Comparison of ENCODE assay signal across 8 mouse cellular contexts in the genomic region with DNA sequence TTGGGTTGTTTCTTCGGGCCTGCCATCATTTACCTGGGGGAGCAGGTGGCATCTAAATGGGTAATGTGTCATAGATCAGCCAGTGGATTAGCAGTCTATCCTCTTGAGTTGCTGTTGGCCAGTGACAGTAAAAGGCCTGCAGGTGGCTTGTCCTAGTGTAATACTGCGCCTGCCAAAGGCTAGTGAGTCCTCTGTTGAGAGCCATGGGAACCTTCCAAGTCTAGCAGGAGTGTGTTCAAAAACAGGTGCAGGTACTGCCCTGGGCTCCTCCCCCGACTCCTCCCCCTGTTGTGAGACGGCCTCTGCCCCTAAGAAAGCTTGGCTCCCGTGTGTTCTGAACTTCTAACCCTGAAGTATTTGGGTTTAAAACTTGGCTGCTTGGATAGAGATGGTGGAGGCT. TPM values are rescaled to one million over a fixed set of nuclear protein-coding genes. Genes with fewer than 3 reads are reported as not detected.
DNase-seq lines count a peak whose midpoint lies in the region; ATAC-seq and TF ChIP-seq lines count a peak whose summit lies in the region.

No protein-coding gene starts in this region.

- peaks cover 4% of the 10 kb centered on the region; the same call in 1 of the 2 replicates for H3K36me3 ChIP-seq in hindbrain, embryonic 13.5 days
- H3K36me3 ChIP-seq in liver, embryonic 13.5 days: no peaks in the 10 kb centered on the region
- no peaks in the 10 kb centered on the region for H3K36me3 ChIP-seq in stomach, postnatal 0 days (ENCODE audit: control insufficient read depth, insufficient read depth, low read length)

- peak overlapping the region; percentile 91 for H3K9ac ChIP-seq in hindbrain, embryonic 13.5 days
- no peak overlapping the region for H3K9ac ChIP-seq in liver, embryonic 13.5 days
- no peak overlapping the region; the same call in 1 of the 2 replicates for H3K9ac ChIP-seq in stomach, postnatal 0 days (ENCODE audit: low read length)

- no peak for ATAC-seq in hindbrain, embryonic 13.5 days (ENCODE audit: low FRiP score)
- ATAC-seq in liver, embryonic 13.5 days (ENCODE audit: low read depth): no peak
- no peak for ATAC-seq in stomach, postnatal 0 days (ENCODE audit: low FRiP score, low TSS enrichment)
- ATAC-seq in erythroblast, adult 5-6 weeks (replicated peaks; ENCODE audit: low FRiP score, poor library complexity, severe bottlenecking): no peak

- H3K4me3 ChIP-seq in gastrocnemius, adult 2 months: peak overlapping the region; percentile 90
- H3K4me3 ChIP-seq in hindbrain, embryonic 13.5 days: peak overlapping the region; percentile 85
- peak overlapping the region; percentile 66; the same call in 1 of the 2 replicates for H3K4me3 ChIP-seq in liver, embryonic 13.5 days (replicated peaks)
- H3K4me3 ChIP-seq in stomach, postnatal 0 days (ENCODE audit: low read depth, low read length): peak overlapping the region; percentile 84; the same call in 1 of the 2 replicates

- peak; percentile 42 for DNase-seq in gastrocnemius, adult 2 months
- no peak for DNase-seq in gastrocnemius, postnatal 10 days
- peak; percentile 93 for DNase-seq in cerebellum, adult 9-11 months
- DNase-seq in liver, embryonic 13.5 days: no peak
- peak; percentile 36 for DNase-seq in stomach, postnatal 0 days (ENCODE audit: low spot score)
- DNase-seq in adrenal gland, postnatal 14 days: no peak

- H3K4me2 ChIP-seq in hindbrain, embryonic 13.5 days: peak overlapping the region; percentile 92
- H3K4me2 ChIP-seq in liver, embryonic 13.5 days: peak overlapping the region; percentile 76
- H3K4me2 ChIP-seq in stomach, postnatal 0 days (replicated peaks; ENCODE audit: low read depth): peak overlapping the region; percentile 94

- TF ChIP-seq CTCF in gastrocnemius, adult 2 months (IDR thresholded peaks at IDR 0.05): peak; percentile 35
- TF ChIP-seq CTCF in stomach, postnatal 0 days (IDR thresholded peaks at IDR 0.05; ENCODE audit: low read depth): peak; percentile 39

- H3K27ac ChIP-seq in gastrocnemius, adult 2 months: peak overlapping the region; percentile 56
- H3K27ac ChIP-seq in hindbrain, embryonic 13.5 days: 0 out of 2 replicates have a peak overlapping the region, but pooled peaks have one; percentile 91
- H3K27ac ChIP-seq in liver, embryonic 13.5 days: no peak overlapping the region
- H3K27ac ChIP-seq in stomach, postnatal 0 days (replicated peaks): no peak overlapping the region

- WGBS in hindbrain, embryonic 13.5 days: 16% methylated on average over 5 of the region's 5 CpGs
- 50% methylated on average over 5 of the region's 5 CpGs for WGBS in liver, embryonic 13.5 days (ENCODE audit: insufficient replicate concordance)
- 32% methylated on average over 5 of the region's 5 CpGs for WGBS in stomach, postnatal 0 days

- H3K4me1 ChIP-seq in hindbrain, embryonic 13.5 days (replicated peaks): peaks cover 45% of the 10 kb centered on the region
- H3K4me1 ChIP-seq in liver, embryonic 13.5 days (replicated peaks): peaks cover 10% of the 10 kb centered on the region
- peaks cover 6% of the 10 kb centered on the region for H3K4me1 ChIP-seq in stomach, postnatal 0 days (replicated peaks; ENCODE audit: control insufficient read depth, insufficient read depth)

- no peaks in the 10 kb centered on the region for H3K27me3 ChIP-seq in hindbrain, embryonic 13.5 days
- H3K27me3 ChIP-seq in liver, embryonic 13.5 days: peaks cover 46% of the 10 kb centered on the region
- no peaks in the 10 kb centered on the region for H3K27me3 ChIP-seq in stomach, postnatal 0 days (ENCODE audit: control insufficient read depth, insufficient read depth, low read length)

- intact Hi-C loops in gastrocnemius, adult 2 months (cut with DNase I): loop anchor here (2.0 to 5.0 kb wide), 3 partner anchors 64 to 134 kb away; no protein-coding TSS in a partner anchor

- TF ChIP-seq EP300 in stomach, postnatal 0 days (optimal IDR thresholded peaks at IDR 0.05): no peak

- peaks cover 7% of the 10 kb centered on the region; the same call in 1 of the 2 replicates for H3K9me3 ChIP-seq in hindbrain, embryonic 13.5 days
- H3K9me3 ChIP-seq in liver, embryonic 13.5 days (replicated peaks): no peaks in the 10 kb centered on the region
- no peaks in the 10 kb centered on the region for H3K9me3 ChIP-seq in stomach, postnatal 0 days (ENCODE audit: control insufficient read depth, low read length)

RNA-seq across cellular contexts. Expression of a gene that starts 1.9 kb away (rescaled TPM):
- total RNA-seq in gastrocnemius, adult 2 months (2021): 10 to 100 TPM; 22.8 to 24.2 TPM
- 10 to 100 TPM; 49.5 to 59.1 TPM for total RNA-seq in gastrocnemius, postnatal 10 days (2021)
- 48.4 and 51.3 TPM in 2 replicates for polyA plus RNA-seq in hindbrain, embryonic 13.5 days (2015; fragmentation: Nextera tagmentation; extraction: Ambion mirVana)
- 1.1 and 1.2 TPM in 2 replicates for polyA plus RNA-seq in liver, embryonic 13.5 days (2015; fragmentation: Nextera tagmentation; extraction: Ambion mirVana)
- polyA plus RNA-seq in stomach, postnatal 0 days (2015; fragmentation: Nextera tagmentation; extraction: Ambion mirVana): 4.2 TPM in 2 replicates
- 5.9 and 8.3 TPM in 2 replicates for total RNA-seq in erythroblast, adult 5-6 weeks (2015; ENCODE audit: low replicate concordance)
- 4.9 and 6.0 TPM in 2 replicates for total RNA-seq in erythroblast, adult 5-6 weeks (2017; ENCODE audit: low replicate concordance)
- total RNA-seq in adrenal gland, postnatal 14 days (2021): 56.2 and 57.6 TPM in 2 replicates

Comparison
In these comparisons a context has a peak if more than half of its experiments do, and no peak if none do; other contexts are left out.
1. DNase-seq: peak in gastrocnemius, adult 2 months (single experiment), cerebellum, adult 9-11 months (single experiment) and stomach, postnatal 0 days (single experiment); none in gastrocnemius, postnatal 10 days (single experiment), liver, embryonic 13.5 days (single experiment) and adrenal gland, postnatal 14 days (single experiment).
2. H3K27ac ChIP-seq: peak in gastrocnemius, adult 2 months (single experiment) and hindbrain, embryonic 13.5 days (single experiment); none in liver, embryonic 13.5 days (single experiment) and stomach, postnatal 0 days (single experiment).
3. Peak in every context shown above with its lines, with median percentiles within 50 percentile points of each other: H3K4me3 ChIP-seq and H3K4me2 ChIP-seq.